Mouse (Mus musculus): ENCODE results near the gene Gm14214. TPM values are rescaled to one million over a fixed set of nuclear protein-coding genes. Genes with fewer than 3 reads are reported as not detected.

Gene Gm14214
- not detected in 2 replicates for polyA plus RNA-seq (2012; rRNA removed)
- polyA plus RNA-seq (2014; fragmentation: Nextera tagmentation; extraction: Ambion mirVana): not detected in 2 replicates

GRCm38 (mm10) chr2:154769930-154770329 lies at the start of gene Gm14214:
TSS of gene Gm14214 (minus strand) at chr2:154770030.
- no peak within 1 kb of the TSS for H3K4me3 ChIP-seq (replicated peaks; ENCODE audit: low read length)
- H3K27ac ChIP-seq (replicated peaks; ENCODE audit: low read depth, low read length): no peak within 1 kb of the TSS
- no peaks in the 10 kb centered on the region for H3K27me3 ChIP-seq (ENCODE audit: control insufficient read depth, insufficient read depth, low read length)
- H3K4me2 ChIP-seq (replicated peaks; ENCODE audit: low read depth, low read length, severe bottlenecking): no peak within 1 kb of the TSS
- ATAC-seq (ENCODE audit: low FRiP score, low read depth) (no peak), DNase-seq (ENCODE audit: low spot score) (no peak)
- no peaks in the 10 kb centered on the region for H3K36me3 ChIP-seq (ENCODE audit: control insufficient read depth, insufficient read depth, low read length)
- H3K9me3 ChIP-seq (ENCODE audit: control insufficient read depth, low read length): no peaks in the 10 kb centered on the region
- 0 out of 2 replicates have a peak, but pooled peaks cover 2% of the 10 kb centered on the region for H3K4me1 ChIP-seq (ENCODE audit: control insufficient read depth, insufficient read depth, low read length)
- H3K9ac ChIP-seq (ENCODE audit: low read depth, low read length, severe bottlenecking): no peak within 1 kb of the TSS
- no peak for TF ChIP-seq POLR2A (IDR thresholded peaks at IDR 0.05; ENCODE audit: borderline replicate concordance, extremely low read depth, insufficient read depth, insufficient read length)

- no peak for ATAC-seq (ENCODE audit: low FRiP score, low read depth)
- 68% methylated on average over 1 of the region's 1 CpGs for WGBS
- Histone ChIP-seq H3K4me1 (ENCODE audit: control insufficient read depth, insufficient read depth, low read length) (peaks cover 6% of the 10 kb centered on the region; the same call in 1 of the 2 replicates), H3K9me3 (ENCODE audit: control insufficient read depth, low read length) (no peaks in the 10 kb centered on the region), H3K27ac (replicated peaks; ENCODE audit: low read depth, low read length) (no peak overlapping the region), H3K4me3 (replicated peaks; ENCODE audit: low read length) (no peak overlapping the region), H3K9ac (ENCODE audit: low read depth, low read length, severe bottlenecking) (no peak overlapping the region), H3K4me2 (replicated peaks; ENCODE audit: low read depth, low read length, severe bottlenecking) (no peak overlapping the region), H3K36me3 (ENCODE audit: control insufficient read depth, insufficient read depth, low read length) (no peaks in the 10 kb centered on the region; the same call in 1 of the 2 replicates), H3K27me3 (ENCODE audit: control insufficient read depth, insufficient read depth, low read length) (no peaks in the 10 kb centered on the region)
- no peak for DNase-seq (ENCODE audit: low spot score)
- TF ChIP-seq POLR2A (IDR thresholded peaks at IDR 0.05; ENCODE audit: borderline replicate concordance, extremely low read depth, insufficient read depth, insufficient read length): no peak
Observed at GRCm38 (mm10) chr2:154818599-154818998, 48.8 kb upstream of the Gm14214 start.

GRCm38 (mm10) chr2:154817788-154818187 lies 48.0 kb upstream of the Gm14214 start:
- no peak overlapping the region for H3K4me3 ChIP-seq (replicated peaks; ENCODE audit: low read length)
- H3K27me3 ChIP-seq (ENCODE audit: control insufficient read depth, insufficient read depth, low read length): no peaks in the 10 kb centered on the region
- DNase-seq (ENCODE audit: low spot score) (no peak), ATAC-seq (ENCODE audit: low FRiP score, low read depth) (no peak)
- no peaks in the 10 kb centered on the region for H3K9me3 ChIP-seq (ENCODE audit: control insufficient read depth, low read length)
- H3K9ac ChIP-seq (ENCODE audit: low read depth, low read length, severe bottlenecking): no peak overlapping the region
- no peak for TF ChIP-seq POLR2A (IDR thresholded peaks at IDR 0.05; ENCODE audit: borderline replicate concordance, extremely low read depth, insufficient read depth, insufficient read length)
- H3K36me3 ChIP-seq (ENCODE audit: control insufficient read depth, insufficient read depth, low read length): no peaks in the 10 kb centered on the region; the same call in 1 of the 2 replicates
- H3K27ac ChIP-seq (replicated peaks; ENCODE audit: low read depth, low read length): no peak overlapping the region
- WGBS: 29% methylated on average over 1 of the region's 1 CpGs
- peaks cover 6% of the 10 kb centered on the region; the same call in 1 of the 2 replicates for H3K4me1 ChIP-seq (ENCODE audit: control insufficient read depth, insufficient read depth, low read length)
- no peak overlapping the region for H3K4me2 ChIP-seq (replicated peaks; ENCODE audit: low read depth, low read length, severe bottlenecking)

- Histone ChIP-seq H3K9me3 (ENCODE audit: control insufficient read depth, low read length) (no peaks in the 10 kb centered on the region), H3K27me3 (ENCODE audit: control insufficient read depth, insufficient read depth, low read length) (no peaks in the 10 kb centered on the region), H3K4me3 (replicated peaks; ENCODE audit: low read length) (no peak overlapping the region), H3K4me1 (ENCODE audit: control insufficient read depth, insufficient read depth, low read length) (peaks cover 6% of the 10 kb centered on the region; the same call in 1 of the 2 replicates), H3K4me2 (replicated peaks; ENCODE audit: low read depth, low read length, severe bottlenecking) (no peak overlapping the region), H3K9ac (ENCODE audit: low read depth, low read length, severe bottlenecking) (no peak overlapping the region), H3K36me3 (ENCODE audit: control insufficient read depth, insufficient read depth, low read length) (no peaks in the 10 kb centered on the region; the same call in 1 of the 2 replicates), H3K27ac (replicated peaks; ENCODE audit: low read depth, low read length) (no peak overlapping the region)
- no peak for TF ChIP-seq POLR2A (IDR thresholded peaks at IDR 0.05; ENCODE audit: borderline replicate concordance, extremely low read depth, insufficient read depth, insufficient read length)
- ATAC-seq (ENCODE audit: low FRiP score, low read depth) (no peak), DNase-seq (ENCODE audit: low spot score) (no peak)
- 48% methylated on average over 3 of the region's 3 CpGs for WGBS
Observed at GRCm38 (mm10) chr2:154817089-154817488, 47.3 kb upstream of the Gm14214 start.

- Histone ChIP-seq H3K4me1 (ENCODE audit: control insufficient read depth, insufficient read depth, low read length) (peaks cover 25% of the 10 kb centered on the region), H3K9me3 (ENCODE audit: control insufficient read depth, low read length) (no peaks in the 10 kb centered on the region), H3K4me2 (replicated peaks; ENCODE audit: low read depth, low read length, severe bottlenecking) (no peak overlapping the region), H3K4me3 (replicated peaks; ENCODE audit: low read length) (no peak overlapping the region), H3K9ac (ENCODE audit: low read depth, low read length, severe bottlenecking) (no peak overlapping the region), H3K27ac (replicated peaks; ENCODE audit: low read depth, low read length) (no peak overlapping the region), H3K27me3 (ENCODE audit: control insufficient read depth, insufficient read depth, low read length) (no peaks in the 10 kb centered on the region), H3K36me3 (ENCODE audit: control insufficient read depth, insufficient read depth, low read length) (no peaks in the 10 kb centered on the region)
- WGBS: 89% methylated on average over 2 of the region's 2 CpGs
- no peak for DNase-seq (ENCODE audit: low spot score)
- no peak for TF ChIP-seq POLR2A (IDR thresholded peaks at IDR 0.05; ENCODE audit: borderline replicate concordance, extremely low read depth, insufficient read depth, insufficient read length)
- no peak for ATAC-seq (ENCODE audit: low FRiP score, low read depth)
Observed at GRCm38 (mm10) chr2:154813426-154813825, 43.6 kb upstream of the Gm14214 start.

Measured in limb, embryonic 14.5 days (tissue).